Mouse (Mus musculus) lung, postnatal 0 days (tissue): ENCODE results near the gene Peli3. TPM values are rescaled to one million over a fixed set of nuclear protein-coding genes. Genes with fewer than 3 reads are reported as not detected.

Source experiments
- ATAC-seq: fragments of 200-750 bp; cut with Nextera tagmentation; 2 replicates; pipeline ENCODE4 v1.8.0; 2017; ENCODE audit warnings: moderate library complexity
- DNase-seq: peaks from one replicate; pipeline ENCODE4 v3.0.0-alpha.2; 2016; ENCODE audit warnings: low spot score
- H3K27ac ChIP-seq: fragments of 300-500 bp; sonication (generic); 2 replicates; pipeline ENCODE4 v1.5.1; 2014; ENCODE audit warnings: antibody characterized with exemption, mild to moderate bottlenecking, low read length, mixed read lengths
- H3K27me3 ChIP-seq: fragments of 300-500 bp; sonication (generic); replicated peaks from 2 replicates; pipeline ENCODE4 v1.6.1; 2014; ENCODE audit warnings: low read length, mixed read lengths; ENCODE audit not compliant: insufficient read depth
- H3K36me3 ChIP-seq: fragments of 300-500 bp; sonication (generic); 2 replicates; pipeline ENCODE4 v1.6.1; 2014; ENCODE audit warnings: low read length, mixed read lengths; ENCODE audit not compliant: insufficient read depth
- H3K4me1 ChIP-seq: fragments of 300-500 bp; sonication (generic); 2 replicates; pipeline ENCODE4 v1.6.1; 2014; ENCODE audit warnings: antibody characterized with exemption, low read depth, low read length, mixed read lengths; ENCODE audit not compliant: insufficient read depth
- H3K4me2 ChIP-seq: fragments of 300-500 bp; sonication (generic); replicated peaks from 2 replicates; pipeline ENCODE4 v1.6.1; 2014; ENCODE audit warnings: low read depth, mild to moderate bottlenecking, low read length, moderate library complexity, mixed read lengths
- H3K4me3 ChIP-seq: fragments of 300-500 bp; sonication (generic); 2 replicates; pipeline ENCODE4 v1.5.1; 2014; ENCODE audit warnings: low read depth, low read length
- H3K9ac ChIP-seq: fragments of 300-500 bp; sonication (generic); replicated peaks from 2 replicates; pipeline ENCODE4 v1.6.1; 2014; ENCODE audit warnings: low read depth, mild to moderate bottlenecking
- H3K9me3 ChIP-seq: fragments of 300-500 bp; sonication (generic); 2 replicates; pipeline ENCODE4 v1.6.1; 2016; ENCODE audit warnings: low read length, mixed read lengths
- CTCF ChIP-seq: IDR thresholded peaks from 2 replicates; pipeline ENCODE4 v1.5.1; 2016; ENCODE audit warnings: antibody characterized with exemption, mild to moderate bottlenecking
- EP300 ChIP-seq: IDR thresholded peaks from 2 replicates; pipeline ENCODE4 v1.6.1; 2016; ENCODE audit warnings: antibody characterized with exemption, mild to moderate bottlenecking, control low read depth
- WGBS: fragments of 180-500 bp; shearing (Covaris S2); extraction: QIAGEN DNeasy Blood & Tissue Kit; methylation state at CpG from one replicate; pipeline ENCODE4 v1.1.7; 2014; 5-methylcytosine and 5-hydroxymethylcytosine counted together
- polyA plus RNA-seq: library from polyadenylated mRNA; unstranded; fragments of >200 nt; fragmentation: Nextera tagmentation; extraction: Ambion mirVana; gene quantifications from 2 replicates; pipeline ENCODE4 v1.2.1, GENCODE M21; 2015

Peli3 gene
- polyA plus RNA-seq, 1 experiment from 2014 or later, result 0.85 TPM

GRCm38 (mm10) chr19:4898972-4899371 lies 44.0 kb downstream of the Peli3 start:
- Histone ChIP-seq H3K36me3 (no peaks in the 10 kb centered on the region), H3K4me3 (no peak overlapping the region), H3K9me3 (no peaks in the 10 kb centered on the region), H3K4me1 (no peaks in the 10 kb centered on the region), H3K27ac (no peak overlapping the region), H3K4me2 (no peak overlapping the region), H3K9ac (no peak overlapping the region), H3K27me3 (no peaks in the 10 kb centered on the region)
- WGBS, result 62% methylated on average over 9 of the region's 9 CpGs
- TF ChIP-seq EP300, result no peak
- no peak for TF ChIP-seq CTCF
- no peak for ATAC-seq
- DNase-seq, result no peak

DNA sequence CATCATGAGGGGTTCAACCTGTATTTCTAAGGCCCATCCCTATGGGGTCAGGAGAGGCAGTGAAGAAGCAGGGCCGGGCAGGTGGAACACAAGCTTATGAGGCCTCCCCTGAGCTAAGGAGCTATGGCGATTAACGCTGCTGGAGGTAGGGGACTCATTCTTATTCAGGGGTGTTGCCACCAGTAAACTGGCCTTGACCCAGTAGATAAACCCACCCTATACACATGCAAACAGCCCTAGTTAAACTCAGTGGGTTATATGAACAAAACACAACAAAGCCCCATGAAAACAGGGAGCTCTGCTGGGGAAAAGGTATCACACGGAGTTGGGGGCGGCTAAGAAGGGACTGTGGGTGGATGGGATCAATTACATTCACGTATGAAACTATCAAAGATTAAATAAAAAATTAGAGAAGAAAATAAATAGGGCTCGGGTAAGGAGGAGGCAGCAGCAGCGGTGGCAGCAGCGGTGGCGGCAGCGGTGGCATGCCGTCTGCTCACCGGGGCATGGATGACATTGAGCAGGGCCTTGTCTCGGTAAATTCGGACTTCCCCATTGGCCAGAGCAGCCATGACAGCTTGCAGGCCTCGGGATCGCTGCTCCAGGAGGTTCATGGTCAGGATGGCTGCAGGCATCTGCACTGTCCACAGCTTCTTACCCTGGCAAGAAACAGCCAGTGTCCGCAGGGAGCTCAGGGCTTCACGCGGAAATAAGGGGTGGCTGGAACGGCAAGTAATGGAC lies 46.0 kb downstream of the Peli3 start:
- H3K9me3 ChIP-seq, result no peaks in the 10 kb centered on the region
- no peaks in the 10 kb centered on the region for H3K4me1 ChIP-seq
- WGBS, result 62% methylated on average over 21 of the region's 21 CpGs
- TF ChIP-seq EP300 (no peak), CTCF (no peak)
- no peaks in the 10 kb centered on the region for H3K36me3 ChIP-seq
- ATAC-seq, result no peak
- no peak overlapping the region for H3K4me3 ChIP-seq
- H3K4me2 ChIP-seq, result no peak overlapping the region
- DNase-seq, result no peak
- no peak overlapping the region for H3K9ac ChIP-seq
- no peaks in the 10 kb centered on the region for H3K27me3 ChIP-seq
- no peak overlapping the region for H3K27ac ChIP-seq

- Histone ChIP-seq H3K9ac (no peak overlapping the region), H3K4me2 (no peak overlapping the region), H3K27me3 (no peaks in the 10 kb centered on the region), H3K27ac (no peak overlapping the region), H3K36me3 (no peaks in the 10 kb centered on the region), H3K4me1 (no peaks in the 10 kb centered on the region), H3K9me3 (no peaks in the 10 kb centered on the region), H3K4me3 (no peak overlapping the region)
- ATAC-seq (no peak), DNase-seq (no peak)
- 78% methylated on average over 3 of the region's 3 CpGs for WGBS
- TF ChIP-seq CTCF, result no peak
- no peak for TF ChIP-seq EP300
These were observed 51.1 kb downstream of the Peli3 start for GRCm38 (mm10) chr19:4891798-4892197.

DNA sequence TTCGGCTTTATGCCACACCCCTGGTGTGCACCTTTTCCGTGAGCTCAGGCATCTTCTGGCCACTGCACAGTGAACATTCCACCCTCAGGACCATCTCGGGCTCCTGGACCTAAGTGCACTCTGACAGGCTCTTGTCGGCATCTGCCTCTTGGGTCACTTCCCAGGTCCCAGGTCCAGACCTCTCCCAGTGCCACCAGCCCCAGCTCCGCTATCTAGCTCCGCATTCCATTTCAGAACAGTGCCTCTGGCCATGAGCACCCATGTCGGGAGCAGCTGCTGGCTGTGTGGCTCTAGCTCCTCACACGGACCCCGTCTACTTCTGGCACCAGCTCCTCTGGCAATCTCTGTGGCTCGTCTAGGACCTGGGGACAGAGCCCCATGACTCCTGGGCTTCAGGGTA lies 53.1 kb downstream of the Peli3 start:
- no peak for TF ChIP-seq CTCF
- no peak for TF ChIP-seq EP300
- 77% methylated on average over 10 of the region's 10 CpGs for WGBS
- H3K4me2 ChIP-seq, result no peak overlapping the region
- no peak overlapping the region for H3K9ac ChIP-seq
- no peak overlapping the region for H3K27ac ChIP-seq
- ATAC-seq, result no peak
- H3K4me1 ChIP-seq, result no peaks in the 10 kb centered on the region
- H3K36me3 ChIP-seq, result no peaks in the 10 kb centered on the region
- H3K9me3 ChIP-seq, result no peaks in the 10 kb centered on the region
- H3K27me3 ChIP-seq, result no peaks in the 10 kb centered on the region
- DNase-seq, result no peak
- no peak overlapping the region for H3K4me3 ChIP-seq

DNA sequence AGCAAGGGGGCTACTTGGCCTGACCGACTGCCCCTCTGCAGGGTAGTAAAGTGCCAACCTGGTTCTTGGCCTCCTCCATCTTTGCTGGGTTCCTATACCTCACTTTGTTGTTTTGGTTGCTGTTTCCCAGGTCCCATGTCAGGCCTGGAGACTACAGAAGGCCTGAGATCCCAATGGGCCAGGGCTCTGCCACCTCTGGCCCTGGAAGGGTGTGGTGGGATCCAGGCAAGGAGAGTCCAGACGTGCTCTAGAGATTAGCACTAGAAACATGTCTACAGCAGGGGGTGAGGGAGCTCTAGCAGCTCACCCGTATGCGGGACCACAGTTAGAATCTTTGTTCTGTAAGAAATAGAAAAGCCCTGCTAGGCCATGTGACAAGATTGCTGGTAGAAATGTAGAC lies 59.0 kb downstream of the Peli3 start:
- Histone ChIP-seq H3K4me3 (no peak overlapping the region), H3K27ac (no peak overlapping the region), H3K9me3 (no peaks in the 10 kb centered on the region), H3K36me3 (no peaks in the 10 kb centered on the region), H3K4me2 (no peak overlapping the region), H3K27me3 (no peaks in the 10 kb centered on the region), H3K4me1 (no peaks in the 10 kb centered on the region), H3K9ac (no peak overlapping the region)
- DNase-seq, result no peak
- ATAC-seq, result no peak
- no peak for TF ChIP-seq EP300
- no peak for TF ChIP-seq CTCF
- WGBS, result 87% methylated on average over 4 of the region's 4 CpGs

Other genes with a start within 250 kb of the Peli3 start
- gene Gm960, start 244.5 kb downstream of the Peli3 start, polyA plus RNA-seq, result 0.71 and 1.4 TPM in 2 replicates
- gene Sptbn2, start 232.0 kb downstream of the Peli3 start, polyA plus RNA-seq, result 0.50 and 0.51 TPM in 2 replicates
- gene Rbm4b, start 186.6 kb downstream of the Peli3 start, polyA plus RNA-seq, result 23.4 and 26.8 TPM in 2 replicates
- gene Rbm4, start 149.2 kb downstream of the Peli3 start, polyA plus RNA-seq, result 28.6 and 29.4 TPM in 2 replicates
- gene Gm21992, start 131.5 kb downstream of the Peli3 start, polyA plus RNA-seq, result 13.9 and 19.7 TPM in 2 replicates
- 24.3 and 25.1 TPM in 2 replicates for gene Rbm14, start 131.5 kb downstream of the Peli3 start, polyA plus RNA-seq
- 53.0 and 54.5 TPM in 2 replicates for gene Ccs, start 103.8 kb downstream of the Peli3 start, polyA plus RNA-seq
- gene Ccdc87, start 103.8 kb downstream of the Peli3 start, polyA plus RNA-seq, result 0.51 and 0.62 TPM in 2 replicates
- 34.2 and 35.2 TPM in 2 replicates for gene Ctsf, start 88.0 kb downstream of the Peli3 start, polyA plus RNA-seq
- 0.27 and 0.40 TPM in 2 replicates for gene Actn3, start 65.2 kb downstream of the Peli3 start, polyA plus RNA-seq
- 8.1 and 9.1 TPM in 2 replicates for gene Zdhhc24, start 64.5 kb downstream of the Peli3 start, polyA plus RNA-seq
- 1.6 and 1.9 TPM in 2 replicates for gene Bbs1, start 36.5 kb downstream of the Peli3 start, polyA plus RNA-seq
- 47.6 and 47.7 TPM in 2 replicates for gene Dpp3, start 14.8 kb downstream of the Peli3 start, polyA plus RNA-seq
- 52.1 and 55.1 TPM in 2 replicates for gene Mrpl11, start 19.0 kb upstream of the Peli3 start, polyA plus RNA-seq
- gene Npas4, start 47.2 kb upstream of the Peli3 start, polyA plus RNA-seq, result 0.04 TPM in 1 of 2 replicates, not detected in the other
- 0.88 TPM in 2 replicates for gene Slc29a2, start 80.7 kb upstream of the Peli3 start, polyA plus RNA-seq
- gene B4gat1, start 95.7 kb upstream of the Peli3 start, polyA plus RNA-seq, result 33.8 and 36.3 TPM in 2 replicates
- gene AC124502.3, start 95.8 kb upstream of the Peli3 start, polyA plus RNA-seq, result 1.1 and 1.6 TPM in 2 replicates
- gene Brms1, start 98.2 kb upstream of the Peli3 start, polyA plus RNA-seq, result 40.8 and 47.6 TPM in 2 replicates
- 1.7 and 1.9 TPM in 2 replicates for gene Rin1, start 107.4 kb upstream of the Peli3 start, polyA plus RNA-seq
- 23.1 and 25.1 TPM in 2 replicates for gene Cd248, start 125.0 kb upstream of the Peli3 start, polyA plus RNA-seq
- gene Tmem151a, start 142.4 kb upstream of the Peli3 start, polyA plus RNA-seq, result 4.1 and 4.5 TPM in 2 replicates
- gene Yif1a, start 145.4 kb upstream of the Peli3 start, polyA plus RNA-seq, result 93.3 and 105 TPM in 2 replicates
- 0.70 and 0.89 TPM in 2 replicates for gene Cnih2, start 155.4 kb upstream of the Peli3 start, polyA plus RNA-seq
- 228 and 240 TPM in 2 replicates for gene Rab1b, start 163.9 kb upstream of the Peli3 start, polyA plus RNA-seq
- gene Klc2, start 175.4 kb upstream of the Peli3 start, polyA plus RNA-seq, result 10.1 and 10.8 TPM in 2 replicates